Comparison of ENCODE assay signal across 16 mouse cellular contexts in genomic region chr12:80878093-80878430, GRCm38 (mm10).
DNase-seq lines count a peak whose midpoint lies in the region; ATAC-seq and TF ChIP-seq lines count a peak whose summit lies in the region.
"Had no signal": no experiment of that assay in that cellular context is flagged by ENCODE, and none has a peak within 500 bp of the region (broad histone marks: within the 10 kb centered on the region; RNA-seq: fewer than 3 reads in every experiment).

No protein-coding gene starts in this region.

- peak; percentile 25; the same call in 1 of the 2 replicates for ATAC-seq in frontal cortex, adult (ENCODE audit: low TSS enrichment)
- no peak for ATAC-seq in heart, embryonic 13.5 days (ENCODE audit: extremely low read depth, insufficient number of reproducible peaks, low FRiP score, low TSS enrichment)
- 0 out of 2 replicates have a peak, but pooled peaks have one; percentile 21 for ATAC-seq in lung, embryonic 16.5 days (ENCODE audit: low read depth)
- ATAC-seq: activated CD4-positive, CD25-positive, alpha-beta regulatory T cell, adult 4 months; forebrain, embryonic 15.5 days; Patski had no signal

- no peaks in the 10 kb centered on the region for H3K27me3 ChIP-seq in heart, embryonic 13.5 days (replicated peaks)
- no peaks in the 10 kb centered on the region for H3K27me3 ChIP-seq in lung, embryonic 16.5 days (ENCODE audit: control insufficient read depth, insufficient read depth, low read depth, low read length)
- no peaks in the 10 kb centered on the region for H3K27me3 ChIP-seq in myocyte (ENCODE audit: control insufficient read depth, insufficient read depth, insufficient read length)
- H3K27me3 ChIP-seq: CH12.LX; embryonic facial prominence, embryonic 12.5 days; forebrain, embryonic 15.5 days; heart, embryonic 12.5 days; Patski had no signal

- H3ac ChIP-seq in myocyte (ENCODE audit: control insufficient read depth, insufficient read length) = no peak overlapping the region

- TF ChIP-seq POLR2A in myocyte (IDR thresholded peaks at IDR 0.05; ENCODE audit: insufficient read length, low read depth) = peak; percentile 45

- H3K36me3 ChIP-seq in heart, embryonic 13.5 days = peaks cover 67% of the 10 kb centered on the region
- peaks cover 32% of the 10 kb centered on the region for H3K36me3 ChIP-seq in lung, embryonic 16.5 days (ENCODE audit: control insufficient read depth, insufficient read depth, low read length)
- H3K36me3 ChIP-seq in myocyte (ENCODE audit: control insufficient read depth, insufficient read depth) = peaks cover 32% of the 10 kb centered on the region

- no peaks in the 10 kb centered on the region for H3K9me3 ChIP-seq in heart, embryonic 13.5 days
- no peaks in the 10 kb centered on the region for H3K9me3 ChIP-seq in lung, embryonic 16.5 days (ENCODE audit: control insufficient read depth, low read length)
- H3K9me3 ChIP-seq: embryonic facial prominence, embryonic 12.5 days; forebrain, embryonic 15.5 days; heart, embryonic 12.5 days had no signal

- H3K79me2 ChIP-seq in myocyte (ENCODE audit: control insufficient read depth, insufficient read depth) = no peaks in the 10 kb centered on the region

- H3K4me2 ChIP-seq in heart, embryonic 13.5 days = no peak overlapping the region
- H3K4me2 ChIP-seq in lung, embryonic 16.5 days (ENCODE audit: low read depth, low read length) = no peak overlapping the region
- peak overlapping the region; percentile 46 for H3K4me2 ChIP-seq in myocyte (ENCODE audit: low read depth)
- H3K4me2 ChIP-seq: embryonic facial prominence, embryonic 12.5 days; forebrain, embryonic 15.5 days; heart, embryonic 12.5 days; hindbrain, embryonic 14.5 days had no signal

- 64% methylated on average over 6 of the region's 6 CpGs for WGBS in heart, embryonic 13.5 days
- WGBS in lung, embryonic 16.5 days = 76% methylated on average over 6 of the region's 6 CpGs

- H3K9ac ChIP-seq in heart, embryonic 13.5 days = peak overlapping the region; percentile 24; the same call in 1 of the 2 replicates
- H3K9ac ChIP-seq in lung, embryonic 16.5 days (ENCODE audit: low read length) = no peak overlapping the region
- H3K9ac ChIP-seq: embryonic facial prominence, embryonic 12.5 days; forebrain, embryonic 15.5 days; heart, embryonic 12.5 days; hindbrain, embryonic 14.5 days had no signal

- peak overlapping the region; percentile 16 for H3K27ac ChIP-seq in heart, embryonic 13.5 days (replicated peaks)
- no peak overlapping the region for H3K27ac ChIP-seq in lung, embryonic 16.5 days (ENCODE audit: low read length)
- H3K27ac ChIP-seq: embryonic facial prominence, embryonic 12.5 days; forebrain, embryonic 15.5 days; hindbrain, embryonic 14.5 days had no signal

- no peak overlapping the region for H3K4me3 ChIP-seq in heart, embryonic 13.5 days
- no peak overlapping the region for H3K4me3 ChIP-seq in lung, embryonic 16.5 days (ENCODE audit: low read length)
- H3K4me3 ChIP-seq in myocyte = no peak overlapping the region
- H3K4me3 ChIP-seq: embryonic facial prominence, embryonic 12.5 days; forebrain, embryonic 15.5 days; heart, embryonic 12.5 days had no signal

- H3K4me1 ChIP-seq in heart, embryonic 13.5 days = peaks cover 27% of the 10 kb centered on the region
- H3K4me1 ChIP-seq in lung, embryonic 16.5 days (replicated peaks; ENCODE audit: control insufficient read depth, insufficient read depth, low read length) = peaks cover 4% of the 10 kb centered on the region; the same call in 1 of the 2 replicates
- H3K4me1 ChIP-seq: embryonic facial prominence, embryonic 12.5 days had no signal

- no peak for DNase-seq in frontal cortex, adult 2 months (ENCODE audit: extremely low spot score in 1 of 2, low spot score in 1 of 2)
- DNase-seq in heart, postnatal 4 days = no peak
- DNase-seq in lung, postnatal 10 days = no peak
- DNase-seq: adrenal gland, postnatal 14 days; gastrocnemius, postnatal 36 days had no signal

TF ChIP-seq in myocyte, 11 proteins besides CTCF, POLR2A, EP300 and RAD21:
- TF ChIP-seq POLR2AphosphoS2 (IDR thresholded peaks at IDR 0.05; ENCODE audit: insufficient read length, low read depth) (peak; percentile 36), SRF (IDR thresholded peaks at IDR 0.05; ENCODE audit: control insufficient read depth, insufficient read length, low read depth) (no peak), MYOD1 (IDR thresholded peaks at IDR 0.05; ENCODE audit: control insufficient read depth in 1 of 3, insufficient read length in 2 of 3, low read depth in 2 of 3) (peak in 1 of 3 experiments; percentile 28), TCF12 (IDR thresholded peaks at IDR 0.05; ENCODE audit: insufficient read depth, poor library complexity, severe bottlenecking) (no peak), REST (IDR thresholded peaks at IDR 0.05; ENCODE audit: insufficient read depth, insufficient read length) (no peak), TCF3 (IDR thresholded peaks at IDR 0.05; ENCODE audit: insufficient read length, low read depth) (no peak), MYOG (IDR thresholded peaks at IDR 0.05; ENCODE audit: control insufficient read depth in 1 of 3, insufficient read depth in 1 of 3, insufficient read length in 2 of 3, low read depth in 2 of 3) (peak in 1 of 3 experiments; percentile 27), MAX (IDR thresholded peaks at IDR 0.05; ENCODE audit: low read depth) (no peak), USF1 (IDR thresholded peaks at IDR 0.05; ENCODE audit: low read depth) (no peak), CEBPB (IDR thresholded peaks at IDR 0.05; ENCODE audit: insufficient read depth, poor library complexity, severe bottlenecking) (no peak), E2F4 (IDR thresholded peaks at IDR 0.05; ENCODE audit: insufficient read depth) (no peak)
